Mouse (Mus musculus): ENCODE data around the gene Cmtm8.

- TF ChIP-seq CTCF (IDR thresholded peaks at IDR 0.05; ENCODE audit: insufficient read depth, low read length) (no peak), POLR2A (IDR thresholded peaks at IDR 0.05; ENCODE audit: borderline replicate concordance, extremely low read depth, low read depth, low read length) (no peak)
Measured at GRCm38 (mm10) chr9:114824166-114824565, 19.8 kb downstream of the Cmtm8 start.

Measured in lung, adult 2 months (tissue).